Mouse (Mus musculus): ENCODE measurements around the gene Ostm1.

The Ostm1 gene

GRCm38 (mm10) chr10:42631754-42632452, 48.3 kb downstream of the Ostm1 start:
- no peak for DNase-seq

GRCm38 (mm10) chr10:42632453-42633360, 49.1 kb downstream of the Ostm1 start:
- DNase-seq: no peak

- no peak for DNase-seq
Measured at GRCm38 (mm10) chr10:42633361-42634121, 49.9 kb downstream of the Ostm1 start.

- no peak for DNase-seq
Measured at GRCm38 (mm10) chr10:42634122-42634720, 50.6 kb downstream of the Ostm1 start.

- DNase-seq: no peak
Measured at GRCm38 (mm10) chr10:42635046-42635445, 51.4 kb downstream of the Ostm1 start.

- DNase-seq: no peak
Measured at GRCm38 (mm10) chr10:42635566-42636359, 52.1 kb downstream of the Ostm1 start.

GRCm38 (mm10) chr10:42636360-42637182, 52.9 kb downstream of the Ostm1 start:
- no peak for DNase-seq

- DNase-seq: peak; percentile 40
Measured at GRCm38 (mm10) chr10:42637183-42637788, 53.7 kb downstream of the Ostm1 start.

- no peak for DNase-seq
Measured at GRCm38 (mm10) chr10:42639856-42640255, 56.2 kb downstream of the Ostm1 start.

GRCm38 (mm10) chr10:42643638-42644037, 60.0 kb downstream of the Ostm1 start:
- DNase-seq: no peak

GRCm38 (mm10) chr10:42646340-42646739, 62.7 kb downstream of the Ostm1 start:
- DNase-seq: no peak

GRCm38 (mm10) chr10:42661916-42662315, 78.3 kb downstream of the Ostm1 start:
- no peak for DNase-seq

- DNase-seq: no peak
Measured at GRCm38 (mm10) chr10:42669970-42670369, 86.3 kb downstream of the Ostm1 start.

- no peak for DNase-seq
Measured at GRCm38 (mm10) chr10:42672798-42673197, 89.2 kb downstream of the Ostm1 start.

GRCm38 (mm10) chr10:42675571-42675970, 91.9 kb downstream of the Ostm1 start:
- no peak for DNase-seq

GRCm38 (mm10) chr10:42678331-42678730, 94.7 kb downstream of the Ostm1 start:
- DNase-seq: no peak

GRCm38 (mm10) chr10:42678755-42679364, 95.2 kb downstream of the Ostm1 start:
- DNase-seq: peak; percentile 89

- no peak for DNase-seq
Measured at GRCm38 (mm10) chr10:42679586-42679985, 96.0 kb downstream of the Ostm1 start.

- DNase-seq: no peak
Measured at GRCm38 (mm10) chr10:42680582-42681001, 97.0 kb downstream of the Ostm1 start.

GRCm38 (mm10) chr10:42682421-42682820, 98.8 kb downstream of the Ostm1 start:
- DNase-seq: no peak
